Mouse (Mus musculus): ENCODE measurements around the gene Sacs. TPM values are rescaled to one million over a fixed set of nuclear protein-coding genes. Genes with fewer than 3 reads are reported as not detected.

Sacs gene
- polyA plus RNA-seq, 1 experiment from 2014 or later = 0.75 TPM

GRCm38 (mm10) chr14:61237101-61237654, 98.9 kb downstream of the Sacs start:
- 29% methylated on average over 4 of the region's 4 CpGs for WGBS
- TF ChIP-seq CTCF (IDR thresholded peaks at IDR 0.05) (no peak), EP300 (IDR thresholded peaks at IDR 0.05) (no peak)
- Histone ChIP-seq H3K36me3 (ENCODE audit: insufficient read depth, low read length) (no peaks in the 10 kb centered on the region), H3K4me2 (replicated peaks; ENCODE audit: low read depth, low read length) (no peak overlapping the region), H3K9me3 (ENCODE audit: low read length) (no peaks in the 10 kb centered on the region), H3K27me3 (replicated peaks; ENCODE audit: insufficient read depth, low read length) (no peaks in the 10 kb centered on the region), H3K4me1 (ENCODE audit: insufficient read depth, low read depth, low read length) (no peaks in the 10 kb centered on the region), H3K9ac (replicated peaks; ENCODE audit: low read depth) (no peak overlapping the region), H3K4me3 (ENCODE audit: low read depth, low read length) (no peak overlapping the region), H3K27ac (ENCODE audit: low read length) (no peak overlapping the region)
- no peak for ATAC-seq
- DNase-seq (ENCODE audit: low spot score) = no peak

- Histone ChIP-seq H3K4me3 (ENCODE audit: low read depth, low read length) (no peak overlapping the region), H3K4me1 (ENCODE audit: insufficient read depth, low read depth, low read length) (no peaks in the 10 kb centered on the region), H3K36me3 (ENCODE audit: insufficient read depth, low read length) (no peaks in the 10 kb centered on the region), H3K4me2 (replicated peaks; ENCODE audit: low read depth, low read length) (no peak overlapping the region), H3K9ac (replicated peaks; ENCODE audit: low read depth) (no peak overlapping the region), H3K9me3 (ENCODE audit: low read length) (no peaks in the 10 kb centered on the region), H3K27me3 (replicated peaks; ENCODE audit: insufficient read depth, low read length) (no peaks in the 10 kb centered on the region), H3K27ac (ENCODE audit: low read length) (no peak overlapping the region)
- DNase-seq (ENCODE audit: low spot score) (peak; percentile 70), ATAC-seq (peak; percentile 85)
- WGBS = 37% methylated on average over 9 of the region's 9 CpGs
- TF ChIP-seq CTCF (IDR thresholded peaks at IDR 0.05) (no peak), EP300 (IDR thresholded peaks at IDR 0.05) (0 out of 2 replicates have a peak, but pooled peaks have one; percentile 7)
Observed at GRCm38 (mm10) chr14:61238751-61239150, 100.5 kb downstream of the Sacs start.

GRCm38 (mm10) chr14:61242611-61243010, 104.4 kb downstream of the Sacs start:
- no peak overlapping the region for H3K27ac ChIP-seq (ENCODE audit: low read length)
- H3K27me3 ChIP-seq (replicated peaks; ENCODE audit: insufficient read depth, low read length) = no peaks in the 10 kb centered on the region
- no peaks in the 10 kb centered on the region for H3K9me3 ChIP-seq (ENCODE audit: low read length)
- TF ChIP-seq CTCF (IDR thresholded peaks at IDR 0.05) (peak; percentile 62), EP300 (IDR thresholded peaks at IDR 0.05) (no peak)
- no peak overlapping the region for H3K4me2 ChIP-seq (replicated peaks; ENCODE audit: low read depth, low read length)
- DNase-seq (ENCODE audit: low spot score) = peak; percentile 37
- no peaks in the 10 kb centered on the region for H3K4me1 ChIP-seq (ENCODE audit: insufficient read depth, low read depth, low read length)
- no peaks in the 10 kb centered on the region for H3K36me3 ChIP-seq (ENCODE audit: insufficient read depth, low read length)
- no peak overlapping the region for H3K4me3 ChIP-seq (ENCODE audit: low read depth, low read length)
- H3K9ac ChIP-seq (replicated peaks; ENCODE audit: low read depth) = no peak overlapping the region
- WGBS = 34% methylated on average over 6 of the region's 6 CpGs
- no peak for ATAC-seq

GRCm38 (mm10) chr14:61246444-61246843, 108.2 kb downstream of the Sacs start:
- TF ChIP-seq EP300 (IDR thresholded peaks at IDR 0.05) (no peak), CTCF (IDR thresholded peaks at IDR 0.05) (no peak)
- no peak for DNase-seq (ENCODE audit: low spot score)
- no peak overlapping the region for H3K4me3 ChIP-seq (ENCODE audit: low read depth, low read length)
- H3K27ac ChIP-seq (ENCODE audit: low read length) = no peak overlapping the region
- no peak overlapping the region for H3K4me2 ChIP-seq (replicated peaks; ENCODE audit: low read depth, low read length)
- 68% methylated on average over 3 of the region's 3 CpGs for WGBS
- no peaks in the 10 kb centered on the region for H3K36me3 ChIP-seq (ENCODE audit: insufficient read depth, low read length)
- H3K27me3 ChIP-seq (replicated peaks; ENCODE audit: insufficient read depth, low read length) = no peaks in the 10 kb centered on the region
- no peaks in the 10 kb centered on the region for H3K4me1 ChIP-seq (ENCODE audit: insufficient read depth, low read depth, low read length)
- ATAC-seq = no peak
- H3K9me3 ChIP-seq (ENCODE audit: low read length) = peaks cover 4% of the 10 kb centered on the region; the same call in 1 of the 2 replicates
- H3K9ac ChIP-seq (replicated peaks; ENCODE audit: low read depth) = no peak overlapping the region

- H3K4me3 ChIP-seq (ENCODE audit: low read depth, low read length) = no peak overlapping the region
- H3K27ac ChIP-seq (ENCODE audit: low read length) = no peak overlapping the region
- no peaks in the 10 kb centered on the region for H3K36me3 ChIP-seq (ENCODE audit: insufficient read depth, low read length)
- no peaks in the 10 kb centered on the region for H3K4me1 ChIP-seq (ENCODE audit: insufficient read depth, low read depth, low read length)
- WGBS = 72% methylated on average over 15 of the region's 15 CpGs
- no peaks in the 10 kb centered on the region for H3K27me3 ChIP-seq (replicated peaks; ENCODE audit: insufficient read depth, low read length)
- TF ChIP-seq CTCF (IDR thresholded peaks at IDR 0.05) (no peak), EP300 (IDR thresholded peaks at IDR 0.05) (no peak)
- H3K9ac ChIP-seq (replicated peaks; ENCODE audit: low read depth) = no peak overlapping the region
- ATAC-seq (peak; percentile 64; the same call in 1 of the 2 replicates), DNase-seq (ENCODE audit: low spot score) (peak; percentile 22)
- H3K9me3 ChIP-seq (ENCODE audit: low read length) = peaks cover 4% of the 10 kb centered on the region; the same call in 1 of the 2 replicates
- no peak overlapping the region for H3K4me2 ChIP-seq (replicated peaks; ENCODE audit: low read depth, low read length)
Observed at GRCm38 (mm10) chr14:61252596-61253388, 114.5 kb downstream of the Sacs start.

- 26% methylated on average over 11 of the region's 11 CpGs for WGBS
- no peak within 1 kb of the TSS for H3K27ac ChIP-seq (ENCODE audit: low read length)
- H3K4me2 ChIP-seq (replicated peaks; ENCODE audit: low read depth, low read length) = no peak within 1 kb of the TSS
- H3K4me3 ChIP-seq (ENCODE audit: low read depth, low read length) = no peak within 1 kb of the TSS
- no peaks in the 10 kb centered on the region for H3K4me1 ChIP-seq (ENCODE audit: insufficient read depth, low read depth, low read length)
- peak; percentile 50 for DNase-seq (ENCODE audit: low spot score)
- H3K9ac ChIP-seq (replicated peaks; ENCODE audit: low read depth) = no peak within 1 kb of the TSS
- ATAC-seq = 0 out of 2 replicates have a peak, but pooled peaks have one; percentile 12
- no peaks in the 10 kb centered on the region for H3K27me3 ChIP-seq (replicated peaks; ENCODE audit: insufficient read depth, low read length)
- TF ChIP-seq EP300 (IDR thresholded peaks at IDR 0.05) = no peak
- no peak for TF ChIP-seq CTCF (IDR thresholded peaks at IDR 0.05)
- H3K9me3 ChIP-seq (ENCODE audit: low read length) = no peaks in the 10 kb centered on the region
- no peaks in the 10 kb centered on the region for H3K36me3 ChIP-seq (ENCODE audit: insufficient read depth, low read length)
Observed at GRCm38 (mm10) chr14:61258352-61258751, 120.1 kb downstream of the Sacs start, which contains the start of gene Sgcg. Sgcg (minus strand) TSS chr14:61258490.
